Mouse (Mus musculus): Measurements from ENCODE around the gene Armc9.

Armc9 gene

GRCm38 (mm10) chr1:86174602-86175001 lies 20.0 kb downstream of the Armc9 start:
- DNase-seq (ENCODE audit: low spot score in 2 of 2): no peak

- no peak for DNase-seq (ENCODE audit: low spot score in 2 of 2)
Observed at GRCm38 (mm10) chr1:86176066-86176465, 21.5 kb downstream of the Armc9 start.

DNA sequence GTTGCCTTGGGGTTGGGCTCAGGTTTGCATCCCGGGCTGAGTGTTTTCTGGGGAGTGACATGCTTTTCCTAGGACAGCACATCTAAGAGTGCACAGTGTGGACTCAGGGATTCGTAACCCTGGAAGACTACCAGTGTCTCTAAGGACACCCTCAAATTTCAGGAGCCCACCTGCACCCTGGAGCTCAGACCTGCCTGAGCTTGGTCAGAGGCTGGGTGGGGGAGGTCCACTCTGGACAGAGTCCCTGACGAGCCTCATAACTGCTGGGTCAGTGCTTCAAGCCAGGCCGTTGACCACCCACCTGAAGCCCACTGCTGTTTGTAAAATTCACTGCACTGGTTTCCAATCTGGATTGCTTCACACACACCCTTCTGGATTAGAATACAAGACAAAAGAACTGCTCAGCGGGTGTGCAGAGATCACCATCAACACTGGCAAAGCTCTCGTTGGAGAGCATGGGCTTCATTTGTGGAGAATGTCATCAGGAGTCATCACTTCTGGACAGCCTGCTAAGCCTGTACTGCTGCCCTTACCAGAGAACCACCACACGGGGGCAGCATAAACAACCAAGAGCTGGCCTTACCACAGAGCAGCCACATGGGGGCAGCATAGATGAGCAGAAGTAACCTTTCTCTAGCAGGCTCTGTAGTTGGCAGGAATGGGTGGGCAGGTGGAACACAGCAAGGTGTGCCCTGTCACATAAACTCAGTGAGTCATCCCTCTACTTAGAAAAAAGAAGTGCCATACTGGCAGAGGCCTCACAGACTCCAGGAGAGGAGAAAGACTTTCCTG lies 24.1 kb downstream of the Armc9 start:
- DNase-seq (ENCODE audit: low spot score in 2 of 2): peak; percentile 82 to 88

DNA sequence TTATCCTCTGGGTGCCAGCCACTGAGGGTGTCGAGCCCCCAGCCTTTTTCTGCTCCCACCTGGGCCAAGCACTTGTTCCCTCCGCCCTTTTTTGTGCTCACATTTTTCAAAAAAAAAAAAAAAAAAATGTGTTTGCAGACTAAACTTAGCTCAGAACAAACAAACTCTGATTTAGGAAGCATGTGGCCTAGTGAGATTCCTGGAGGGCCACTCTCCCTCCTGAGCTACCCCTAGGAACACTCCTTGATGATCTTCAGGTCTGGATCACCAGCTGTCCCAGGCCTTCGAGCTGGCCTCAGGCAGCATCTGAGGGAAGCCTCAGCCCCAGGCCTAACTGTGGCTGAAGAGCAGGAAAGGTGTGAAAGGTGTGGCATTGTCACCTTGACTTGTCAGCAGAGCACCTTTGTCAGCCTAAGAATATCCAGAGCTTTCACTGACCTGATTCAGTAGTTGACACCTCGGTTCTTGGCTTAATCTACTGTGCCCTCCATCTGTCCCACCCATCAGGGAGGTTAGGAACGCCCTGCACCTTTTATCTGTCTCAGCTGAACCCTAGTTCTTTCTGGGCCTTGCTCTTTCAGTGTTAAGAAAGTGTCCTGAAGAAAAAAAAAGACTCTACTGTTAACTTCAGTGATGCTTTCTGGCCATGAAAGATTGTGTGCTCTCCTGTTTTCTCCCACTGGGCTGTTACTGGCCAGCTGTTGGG lies 27.6 kb downstream of the Armc9 start:
- no peak for DNase-seq (ENCODE audit: low spot score in 2 of 2)

- no peak for DNase-seq (ENCODE audit: low spot score in 2 of 2)
Observed at GRCm38 (mm10) chr1:86183577-86184263, 29.1 kb downstream of the Armc9 start.

- peak; percentile 66 to 80 for DNase-seq (ENCODE audit: low spot score in 2 of 2)
Observed at GRCm38 (mm10) chr1:86186762-86187161, 32.2 kb downstream of the Armc9 start.

DNA sequence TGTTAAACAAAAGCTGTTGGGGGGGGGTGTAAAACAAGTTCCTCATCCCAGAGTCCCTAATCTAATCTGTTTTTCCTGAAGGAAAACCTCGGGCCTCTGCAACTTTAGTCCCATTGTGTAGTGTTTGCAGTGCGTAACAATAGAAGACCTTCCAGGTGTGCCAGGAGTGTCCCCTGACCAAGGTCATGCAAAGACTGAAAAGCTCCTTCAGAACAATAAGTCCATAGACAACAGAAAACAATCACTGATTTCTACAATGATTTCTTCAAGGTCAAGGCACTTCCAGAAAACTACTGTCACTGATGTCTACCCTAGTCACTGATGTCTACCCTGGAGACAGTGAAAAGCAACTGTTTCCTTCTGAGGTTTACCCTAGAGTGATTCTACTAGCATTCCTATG lies 33.3 kb downstream of the Armc9 start:
- DNase-seq (ENCODE audit: low spot score in 2 of 2): no peak

DNA sequence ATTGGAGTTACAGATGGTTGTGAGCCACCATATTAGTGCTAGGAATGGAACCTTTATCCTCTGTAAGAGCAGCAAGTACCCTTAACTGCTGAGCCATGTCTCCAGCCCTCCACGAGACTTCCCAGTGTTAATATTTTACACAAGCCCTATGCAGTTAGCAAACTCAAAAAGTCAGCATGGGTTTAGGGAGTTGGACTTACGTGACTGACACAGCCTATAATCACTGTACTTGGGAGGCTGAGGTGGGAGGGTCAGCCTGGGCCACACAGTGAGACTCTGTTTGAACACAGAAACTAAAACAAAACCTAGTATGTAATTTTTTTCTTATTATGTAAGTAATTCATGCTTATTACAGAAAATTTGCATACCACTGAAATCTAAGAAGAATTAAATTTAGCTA lies 33.7 kb downstream of the Armc9 start:
- no peak for DNase-seq (ENCODE audit: low spot score in 2 of 2)

DNA sequence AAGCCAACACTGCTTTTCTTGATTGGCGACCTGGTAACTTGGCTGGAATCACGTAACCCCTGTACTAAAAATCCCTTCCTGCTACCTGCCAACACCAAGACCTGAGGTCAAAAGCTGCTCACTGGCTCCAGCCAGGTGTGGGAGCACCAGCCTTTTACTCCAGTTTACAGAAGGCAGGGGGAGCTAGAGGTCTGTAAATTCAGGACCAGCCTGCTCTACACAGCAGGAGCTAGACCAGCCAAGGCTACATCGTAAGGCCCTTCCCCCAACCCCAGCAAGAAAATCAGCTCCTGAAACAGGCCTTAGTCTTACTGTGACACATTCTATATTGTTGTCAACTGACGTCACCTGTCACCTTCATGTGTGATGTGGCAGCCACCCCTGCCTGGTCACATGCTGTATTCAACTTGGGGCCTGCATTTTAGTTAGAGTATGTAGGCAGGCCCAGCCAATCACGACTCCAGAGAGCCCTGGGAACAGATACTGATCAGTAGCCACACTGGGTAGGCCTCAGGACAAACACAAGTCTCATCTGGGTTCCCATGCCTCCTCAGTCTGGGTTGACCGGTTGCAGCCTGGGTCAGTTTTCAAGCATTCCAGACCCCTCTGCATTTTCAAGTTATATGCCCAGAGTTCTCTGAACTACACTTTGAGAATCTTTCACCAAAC lies 34.6 kb downstream of the Armc9 start:
- peak; percentile 78 to 91 for DNase-seq (ENCODE audit: low spot score in 2 of 2)

DNA sequence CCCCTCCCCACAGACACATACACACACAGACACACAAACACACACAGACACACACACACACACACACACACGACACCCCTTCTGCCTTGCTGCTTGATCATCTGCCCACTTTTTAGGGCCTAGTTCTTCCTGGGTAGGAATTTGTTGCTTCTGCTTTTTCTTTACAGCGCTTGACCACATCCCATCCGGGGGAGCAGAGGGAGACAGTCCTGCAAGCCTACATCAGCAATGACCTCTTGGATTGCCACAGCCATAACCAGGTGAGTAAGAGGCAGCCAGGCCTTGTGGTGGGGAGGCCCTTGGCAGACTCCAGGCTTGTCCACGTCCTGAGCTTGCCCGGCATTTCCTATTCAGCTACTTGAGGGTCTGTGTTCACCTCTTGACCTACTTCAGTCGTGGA lies 36.3 kb downstream of the Armc9 start:
- DNase-seq (ENCODE audit: low spot score in 2 of 2): no peak

GRCm38 (mm10) chr1:86194044-86194443 lies 39.5 kb downstream of the Armc9 start:
- no peak for DNase-seq (ENCODE audit: low spot score in 2 of 2)

DNA sequence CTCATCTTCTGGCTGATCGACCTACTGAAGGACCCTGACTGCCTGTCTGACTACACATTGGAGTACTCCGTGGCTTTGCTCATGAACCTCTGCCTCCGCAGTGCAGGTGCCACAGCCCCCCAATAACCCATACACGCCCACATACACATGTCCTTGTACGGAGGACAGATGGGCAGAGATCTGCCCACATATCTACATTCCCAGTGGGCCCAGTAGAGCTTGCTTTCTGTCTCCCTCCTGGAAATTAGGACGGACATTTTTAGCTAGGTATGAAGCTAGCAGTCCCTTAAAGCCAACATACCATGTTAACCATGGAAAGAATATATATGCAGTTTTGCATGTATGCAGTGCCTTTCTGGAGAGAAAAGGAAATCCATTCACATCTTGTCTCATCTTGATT lies 43.7 kb downstream of the Armc9 start:
- no peak for DNase-seq (ENCODE audit: low spot score in 2 of 2)

- DNase-seq (ENCODE audit: low spot score in 2 of 2): no peak
Observed at GRCm38 (mm10) chr1:86199026-86199425, 44.4 kb downstream of the Armc9 start.

DNA sequence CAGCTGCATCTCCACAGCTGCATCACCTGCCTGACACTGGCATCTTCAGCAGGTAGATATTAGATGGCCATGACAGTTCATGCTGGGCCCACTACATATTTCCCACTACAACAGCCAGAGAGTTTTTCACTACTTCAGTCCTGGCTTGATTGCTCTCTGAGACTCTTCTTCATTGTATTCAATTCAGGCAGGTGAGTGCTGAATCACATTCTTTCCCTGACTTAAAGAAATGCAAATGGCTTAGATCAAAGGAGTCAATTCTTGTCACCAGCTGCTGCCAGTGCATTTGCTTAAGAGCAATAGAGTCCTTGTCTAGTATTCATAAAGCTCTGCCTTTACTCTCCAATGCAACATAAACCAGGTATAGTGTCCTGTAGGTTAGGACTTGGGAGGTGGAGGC lies 46.7 kb downstream of the Armc9 start:
- DNase-seq (ENCODE audit: low spot score in 2 of 2): no peak

- DNase-seq (ENCODE audit: low spot score in 2 of 2): no peak
Observed at GRCm38 (mm10) chr1:86202617-86203219, 48.1 kb downstream of the Armc9 start.

- peak; percentile 42 to 51 for DNase-seq (ENCODE audit: low spot score in 2 of 2)
Observed at GRCm38 (mm10) chr1:86210676-86211075, 56.1 kb downstream of the Armc9 start.

DNA sequence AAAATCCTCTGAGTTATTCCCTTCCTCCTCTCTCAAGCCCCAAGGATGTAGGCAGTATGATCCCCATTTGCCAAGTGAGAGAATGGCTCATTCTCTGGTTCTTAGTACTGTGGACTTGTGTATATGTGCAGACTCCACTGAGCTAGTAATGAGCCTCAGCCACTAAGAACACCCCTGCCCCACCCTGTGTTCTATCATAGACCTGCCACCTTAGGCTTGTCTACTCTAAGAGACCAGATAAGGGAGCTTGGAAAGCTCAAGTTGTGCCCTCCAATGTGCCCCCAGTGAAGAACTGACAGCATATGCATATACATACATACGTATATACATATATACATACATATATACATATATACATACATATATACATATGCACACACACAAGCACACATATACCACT lies 56.9 kb downstream of the Armc9 start:
- no peak for DNase-seq (ENCODE audit: low spot score in 2 of 2)

DNA sequence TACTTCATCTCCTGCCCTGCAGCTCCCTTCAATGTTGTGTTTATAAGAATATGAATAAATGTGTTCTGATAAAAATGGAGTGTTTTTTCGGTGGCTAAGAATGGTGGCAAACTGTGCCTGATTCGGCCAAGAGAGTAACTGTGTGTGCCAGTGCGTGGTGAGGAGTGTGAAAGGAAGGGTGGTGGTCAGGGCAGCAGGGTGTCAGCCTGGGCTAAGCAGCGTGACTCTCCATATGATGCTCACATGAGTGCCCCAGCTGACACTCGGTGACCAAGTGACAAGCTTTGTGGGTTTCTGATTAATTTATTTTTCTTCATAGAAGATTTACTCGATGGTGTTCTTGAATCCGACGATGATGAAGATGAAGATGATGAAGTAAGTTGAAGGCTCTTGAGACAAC lies 58.2 kb downstream of the Armc9 start:
- peak; percentile 72 to 86 for DNase-seq (ENCODE audit: low spot score in 2 of 2)

- DNase-seq (ENCODE audit: low spot score in 2 of 2): peak; percentile 86 to 88
Observed at GRCm38 (mm10) chr1:86214158-86214557, 59.6 kb downstream of the Armc9 start.

GRCm38 (mm10) chr1:86215297-86215696 lies 60.7 kb downstream of the Armc9 start:
- no peak for DNase-seq (ENCODE audit: low spot score in 2 of 2)

- peak in 1 of 2 experiments; percentile 33 for DNase-seq (ENCODE audit: low spot score in 2 of 2)
Observed at GRCm38 (mm10) chr1:86216412-86216811, 61.8 kb downstream of the Armc9 start.

- DNase-seq (ENCODE audit: low spot score in 2 of 2): no peak
Observed at GRCm38 (mm10) chr1:86217976-86218375, 63.4 kb downstream of the Armc9 start.

Measured in natural killer cell, adult 2 months (primary cell).